Mouse (Mus musculus): ENCODE data around the gene Coa5.
A peak's percentile ranks its signal among the peaks of the same experiment; 100 is the strongest.

Gene Coa5

DNA sequence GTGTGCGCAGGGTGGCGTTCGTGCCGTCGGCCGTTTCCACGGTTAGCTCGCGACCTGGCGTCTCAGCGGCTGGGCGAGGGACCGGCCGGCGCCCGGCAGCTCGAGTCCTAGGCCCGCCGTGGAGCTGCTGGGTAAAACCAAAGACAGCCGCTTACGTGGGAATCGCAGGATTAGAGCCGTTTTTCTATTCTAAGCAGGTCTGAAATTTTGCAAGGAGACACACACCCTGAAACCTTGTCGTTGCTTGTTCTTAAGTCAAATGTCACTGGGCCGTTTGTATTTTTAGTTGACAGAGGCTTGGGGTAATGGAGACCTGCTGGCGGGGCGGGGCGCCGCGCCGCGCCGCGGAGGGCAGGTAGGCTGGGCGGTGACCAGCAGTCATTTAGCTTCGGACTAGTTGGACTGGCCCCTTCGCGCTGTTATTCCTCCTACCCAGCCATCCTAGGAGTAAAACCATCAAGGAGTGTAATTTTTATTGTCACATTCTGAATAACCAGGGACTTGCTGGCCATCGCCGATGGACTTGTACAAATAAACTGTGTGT is 466 bp upstream of the Coa5 start:
- DNase-seq (ENCODE audit: low spot score) = peak; percentile 17

DNA sequence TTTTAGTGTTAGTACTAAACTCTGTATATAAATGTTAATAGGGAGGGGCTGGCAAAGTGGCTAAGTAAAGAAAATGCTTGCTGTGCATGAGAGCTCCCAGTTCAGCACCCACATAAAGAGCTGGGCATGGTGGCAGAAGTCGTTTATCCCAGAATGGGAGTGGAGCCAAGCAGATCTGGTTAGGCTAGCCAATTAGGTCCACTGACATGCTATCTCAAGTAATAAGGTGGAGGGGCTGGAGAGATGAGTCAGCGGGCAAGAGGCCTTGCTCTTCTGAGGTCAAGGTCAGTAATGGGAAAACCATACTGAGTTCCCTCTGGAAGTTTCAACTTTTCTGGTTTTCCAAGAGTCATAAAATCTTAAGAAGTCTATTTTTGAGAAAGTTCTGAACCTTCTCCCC is 992 bp downstream of the Coa5 start:
- DNase-seq (ENCODE audit: low spot score) = no peak

DNA sequence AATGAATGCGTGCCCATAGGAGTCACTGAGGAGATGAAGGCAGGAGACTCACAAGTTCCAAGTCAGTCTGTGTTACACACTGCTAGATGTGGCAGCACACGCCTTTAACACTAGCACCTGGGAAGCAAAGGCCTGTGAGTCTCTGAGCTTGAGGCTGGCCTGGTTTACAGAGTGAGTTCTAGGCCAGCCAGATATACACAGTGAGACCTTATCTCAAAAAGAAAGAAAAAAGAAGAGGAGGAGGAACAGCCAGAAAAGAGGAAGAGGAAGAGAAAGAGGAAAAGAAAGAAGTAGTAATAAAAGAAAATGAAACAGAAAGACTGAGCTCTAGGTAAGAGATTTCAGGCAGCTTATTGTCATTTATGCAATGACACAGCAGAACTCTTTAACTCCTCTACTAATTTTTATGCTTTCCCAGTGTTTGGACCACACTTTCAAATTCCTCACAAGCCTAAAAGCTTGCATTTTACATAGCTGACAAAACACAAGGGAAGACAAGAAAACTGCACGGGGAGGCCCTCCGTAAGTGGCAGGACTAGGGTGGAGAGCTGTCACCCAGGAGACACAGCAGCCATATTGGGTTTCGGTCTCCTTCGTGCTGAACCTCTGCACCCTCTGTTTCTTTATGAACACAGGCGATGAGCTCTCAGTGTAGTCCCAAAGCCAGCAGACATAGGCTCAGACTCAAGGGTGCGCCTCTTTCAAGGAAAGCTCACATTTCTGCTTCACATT is 2.6 kb downstream of the Coa5 start:
- DNase-seq (ENCODE audit: low spot score) = no peak

DNA sequence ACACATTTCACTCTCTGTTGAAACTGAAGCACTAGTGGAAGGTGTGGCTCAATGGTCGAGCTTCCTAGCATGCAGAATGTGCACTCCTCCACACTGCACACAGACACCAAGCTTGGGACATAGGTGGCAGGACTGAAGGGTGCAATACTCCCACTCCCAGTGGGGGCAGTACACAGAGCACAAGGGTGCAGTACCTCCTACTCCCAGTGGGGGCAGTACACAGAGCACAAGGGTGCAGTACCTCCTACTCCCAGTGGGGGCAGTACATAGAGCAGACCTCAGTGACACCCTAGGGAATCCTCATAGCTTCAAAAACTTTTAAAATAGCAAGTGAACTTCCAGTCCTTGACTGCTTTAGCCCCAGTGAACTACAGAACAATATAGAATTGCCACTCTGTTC is 10.5 kb downstream of the Coa5 start:
- DNase-seq (ENCODE audit: low spot score) = peak; percentile 15

DNA sequence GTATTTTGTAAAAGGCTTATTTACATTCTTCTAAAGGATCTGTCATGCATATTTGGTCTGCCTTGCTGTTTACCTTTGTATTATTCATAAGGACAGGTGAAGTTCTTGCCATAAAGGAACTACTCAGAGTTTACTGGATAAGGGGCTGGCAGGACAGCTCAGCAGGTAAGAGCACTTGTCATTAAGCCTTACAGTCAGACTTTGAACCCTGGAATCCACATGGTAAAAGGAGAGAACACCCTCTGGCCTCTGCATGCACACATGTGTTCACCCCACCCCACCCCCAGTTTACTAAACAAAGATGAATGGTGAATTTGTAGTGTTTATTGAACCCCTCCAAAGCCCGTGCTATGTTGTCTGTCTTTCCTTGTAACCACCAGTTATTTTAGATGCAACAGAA is 14.5 kb downstream of the Coa5 start:
- no peak for DNase-seq (ENCODE audit: low spot score)

DNA sequence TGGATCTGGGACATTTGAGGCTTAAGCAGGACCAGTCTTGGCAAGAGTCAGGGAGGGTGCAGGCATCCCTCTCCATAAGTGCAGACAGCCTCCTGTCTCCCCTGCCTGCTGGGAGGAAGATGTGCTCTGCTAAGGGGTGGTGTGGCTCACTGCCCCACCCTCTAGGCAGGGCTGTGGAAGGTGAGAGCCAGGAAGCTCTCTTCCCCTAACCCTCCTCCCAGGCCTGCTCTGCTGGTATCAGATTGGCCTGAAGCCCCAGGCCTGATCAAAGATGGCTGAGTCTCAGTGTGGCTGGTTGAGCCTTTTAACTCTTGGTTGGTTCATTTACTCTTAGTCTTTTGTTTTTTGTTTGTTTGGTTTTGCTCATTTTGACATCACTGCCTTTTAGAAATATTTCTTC is 20.3 kb downstream of the Coa5 start:
- no peak for DNase-seq (ENCODE audit: low spot score)

DNA sequence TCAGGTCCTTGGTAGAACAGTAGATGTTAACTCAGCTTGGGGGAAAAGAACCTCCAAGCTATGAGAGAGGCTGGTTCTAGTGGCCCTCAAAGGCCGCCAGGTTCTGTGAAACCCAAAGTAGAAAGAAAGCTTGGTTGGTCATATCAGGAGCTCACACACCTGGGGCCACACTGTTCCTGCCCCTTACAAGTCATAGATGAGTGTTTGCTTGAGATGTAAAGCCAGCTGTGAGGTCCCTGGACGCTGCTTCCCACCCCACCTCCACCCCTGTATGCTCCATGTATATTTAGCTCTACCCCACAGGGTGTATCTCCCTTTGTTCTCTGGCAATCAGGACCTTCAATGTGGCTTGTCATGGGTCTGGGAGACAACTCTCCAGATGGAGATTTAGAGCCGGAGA is 21.2 kb downstream of the Coa5 start:
- DNase-seq (ENCODE audit: low spot score) = no peak

DNA sequence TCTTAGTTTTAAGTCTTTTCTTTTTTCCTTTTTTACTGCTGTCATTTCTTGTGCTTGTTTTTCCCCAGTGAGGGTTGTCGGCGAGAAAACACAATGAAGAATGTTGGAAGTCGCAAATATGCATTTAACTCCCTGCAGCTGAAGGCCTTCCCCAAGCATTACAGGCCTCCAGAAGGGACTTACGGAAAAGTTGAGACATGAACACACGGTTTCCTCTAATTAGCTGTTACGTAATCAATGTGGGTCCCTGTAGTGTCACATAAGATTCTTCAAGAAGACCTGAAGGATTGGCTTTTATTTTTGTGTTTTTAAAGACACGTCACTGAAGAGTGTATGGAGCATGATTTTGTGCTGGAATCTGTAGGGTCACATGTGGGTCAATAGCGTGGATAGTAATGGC is 21.8 kb downstream of the Coa5 start:
- DNase-seq (ENCODE audit: low spot score) = no peak

DNA sequence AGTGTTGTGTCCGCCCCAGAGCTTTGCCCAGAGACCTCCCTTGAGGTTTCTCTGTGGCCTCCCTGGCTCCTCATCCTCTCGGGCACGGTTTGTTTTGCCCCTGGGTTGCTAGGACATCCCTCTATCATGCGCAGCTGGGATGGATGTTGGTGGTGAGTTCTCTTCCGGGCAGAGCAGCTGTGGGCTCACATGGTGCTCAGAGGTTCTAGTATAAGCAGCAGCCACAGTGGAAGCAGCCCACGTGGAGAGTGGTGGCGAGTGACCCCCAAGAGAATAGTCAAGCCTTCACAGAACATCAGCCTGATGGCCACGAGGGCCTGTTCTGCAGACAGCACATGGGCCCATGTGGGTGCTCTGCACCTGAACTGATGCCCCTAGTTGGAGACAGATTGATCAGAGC is 22.7 kb downstream of the Coa5 start:
- no peak for DNase-seq (ENCODE audit: low spot score)

DNA sequence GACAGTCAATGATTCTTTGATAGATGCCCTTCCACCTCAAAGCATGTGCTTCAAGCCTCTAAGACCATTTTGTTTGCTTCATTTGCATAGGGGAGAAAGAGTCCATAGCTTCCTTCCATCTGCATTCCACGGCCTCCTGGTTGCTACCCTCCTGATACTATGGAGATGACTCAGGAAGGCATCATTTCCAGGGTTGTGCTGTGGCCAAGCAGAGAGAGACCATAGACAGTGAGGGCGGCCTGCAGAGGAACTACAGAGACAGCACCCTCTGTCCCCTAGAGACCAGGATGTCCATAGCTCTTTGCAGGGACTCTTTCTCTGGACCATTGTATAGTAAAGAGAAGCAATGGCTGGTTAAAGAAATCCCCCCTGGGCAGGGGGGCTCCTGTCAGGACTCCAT is 24.8 kb downstream of the Coa5 start:
- DNase-seq (ENCODE audit: low spot score) = no peak

DNA sequence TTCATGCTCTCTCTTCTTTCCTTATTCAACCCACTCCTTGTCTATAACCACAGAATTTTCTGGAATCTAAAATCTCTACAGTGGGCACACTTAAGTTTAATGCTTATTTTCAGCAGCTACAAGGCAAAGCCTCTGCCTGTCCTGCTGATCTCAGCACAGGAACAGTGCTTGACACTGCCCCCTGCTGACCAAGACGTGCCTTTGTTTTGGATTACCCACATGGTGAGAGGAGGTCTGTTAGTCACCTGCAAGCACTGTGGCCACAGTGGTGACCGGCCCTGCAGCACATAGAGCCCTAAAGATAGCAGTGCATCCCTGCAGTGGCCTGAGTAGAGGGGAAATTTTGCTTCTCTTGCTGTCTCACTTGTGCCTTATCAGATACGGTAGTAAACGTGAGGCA is 28.2 kb downstream of the Coa5 start:
- DNase-seq (ENCODE audit: low spot score) = peak; percentile 79

DNA sequence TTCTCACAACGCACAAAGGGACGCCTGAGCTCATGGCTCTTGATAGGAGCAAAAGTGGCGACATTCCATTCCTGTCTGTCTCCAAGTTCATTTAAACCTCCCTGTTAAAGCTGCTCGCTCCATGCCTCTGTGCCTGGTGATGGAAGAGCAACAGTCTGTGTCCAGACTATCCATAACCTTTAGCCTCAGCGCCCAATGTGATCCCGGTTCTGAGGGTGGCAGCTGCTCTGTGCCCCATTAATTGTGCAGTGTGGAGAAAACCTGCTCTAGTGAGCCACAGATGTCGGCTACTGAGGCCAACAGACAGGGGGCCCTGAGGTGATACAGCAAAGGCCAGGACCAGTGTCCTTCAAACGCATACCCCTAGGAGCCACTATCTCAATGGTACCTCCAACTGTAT is 30.2 kb downstream of the Coa5 start:
- peak; percentile 9 for DNase-seq (ENCODE audit: low spot score)

DNA sequence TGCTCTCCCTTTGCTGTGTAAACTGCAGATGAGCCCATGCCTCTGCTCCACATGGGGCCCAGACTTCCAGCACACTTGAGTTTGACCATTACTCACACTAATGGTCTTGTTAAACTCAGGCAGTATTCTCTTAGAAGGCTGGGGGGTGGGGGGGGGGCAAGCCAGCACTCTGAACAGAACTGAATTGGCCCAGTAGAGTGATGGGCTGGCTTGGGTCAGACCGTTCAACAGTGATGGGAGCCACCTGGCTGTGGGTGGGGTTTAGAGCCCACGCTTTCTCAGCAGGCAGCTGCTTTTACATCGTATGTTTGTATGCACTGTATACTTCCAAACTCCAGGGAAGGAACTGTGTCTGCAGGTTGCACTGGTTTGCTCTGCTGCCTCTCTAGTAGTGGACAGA is 30.9 kb downstream of the Coa5 start:
- peak; percentile 20 for DNase-seq (ENCODE audit: low spot score)

DNA sequence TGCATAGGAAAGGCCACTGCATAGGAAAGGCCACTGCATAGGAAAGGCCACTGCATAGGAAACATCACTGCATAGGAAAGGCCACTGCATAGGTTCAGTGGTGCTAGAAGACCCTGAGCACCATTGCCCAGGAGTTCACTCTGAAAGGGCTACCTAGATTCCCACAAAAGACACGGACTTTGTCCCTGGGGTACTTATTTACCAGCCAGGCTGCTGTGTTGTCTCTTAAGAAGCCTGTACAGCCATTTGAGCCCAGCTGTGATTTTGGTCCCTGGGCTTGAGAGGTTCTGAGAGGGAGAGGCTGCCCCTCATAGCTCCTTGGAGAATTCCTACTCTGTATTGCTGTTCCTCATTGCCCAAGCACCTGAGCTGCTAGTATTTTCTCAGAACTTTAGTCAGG is 33.4 kb downstream of the Coa5 start:
- DNase-seq (ENCODE audit: low spot score) = no peak

DNA sequence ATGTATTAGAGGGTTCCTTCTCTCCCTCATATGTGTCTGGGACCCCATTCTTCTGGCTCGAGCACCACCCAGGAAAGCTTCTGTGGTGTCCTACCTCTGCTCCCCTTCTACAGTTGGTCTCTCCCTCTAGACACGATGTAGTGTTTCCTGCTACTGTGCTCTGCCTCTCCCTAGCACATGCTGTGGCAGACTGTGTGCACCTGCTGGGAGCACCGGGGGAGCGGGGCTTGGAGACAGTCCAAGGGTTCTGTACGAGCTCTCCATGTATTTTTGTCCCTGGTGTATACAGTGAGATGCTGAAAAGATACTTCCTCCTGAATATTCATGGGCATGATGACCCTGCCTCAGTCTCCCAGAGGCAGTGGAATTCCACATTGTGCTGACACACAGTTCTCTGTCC is 36.7 kb downstream of the Coa5 start:
- no peak for DNase-seq (ENCODE audit: low spot score)

DNA sequence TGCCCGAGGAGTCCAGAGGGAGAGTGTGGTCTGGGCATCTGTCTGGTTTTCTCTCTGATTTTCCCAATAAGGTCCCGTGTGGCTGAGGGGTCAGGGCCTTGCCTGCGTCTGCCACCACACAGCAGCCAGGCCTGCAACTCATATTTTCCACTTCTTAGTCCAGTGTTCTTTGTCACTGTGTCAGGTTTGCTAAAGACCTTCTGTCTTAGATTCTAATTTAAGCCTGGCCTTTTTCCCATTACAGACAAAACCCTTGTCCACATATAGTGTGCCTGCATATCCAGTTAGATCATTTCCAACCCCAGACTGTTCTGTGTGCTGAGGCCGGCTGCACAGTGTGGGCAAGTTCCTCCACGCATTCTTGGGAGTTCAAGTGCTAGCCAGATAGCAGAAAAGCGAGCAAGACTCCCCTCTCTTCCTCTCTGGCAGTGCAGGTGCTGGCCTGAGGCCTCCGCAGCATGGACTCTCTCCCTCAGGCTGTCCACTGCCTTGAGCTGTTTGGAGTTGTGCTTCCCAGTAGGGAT is 43.4 kb downstream of the Coa5 start:
- DNase-seq (ENCODE audit: low spot score) = no peak

DNA sequence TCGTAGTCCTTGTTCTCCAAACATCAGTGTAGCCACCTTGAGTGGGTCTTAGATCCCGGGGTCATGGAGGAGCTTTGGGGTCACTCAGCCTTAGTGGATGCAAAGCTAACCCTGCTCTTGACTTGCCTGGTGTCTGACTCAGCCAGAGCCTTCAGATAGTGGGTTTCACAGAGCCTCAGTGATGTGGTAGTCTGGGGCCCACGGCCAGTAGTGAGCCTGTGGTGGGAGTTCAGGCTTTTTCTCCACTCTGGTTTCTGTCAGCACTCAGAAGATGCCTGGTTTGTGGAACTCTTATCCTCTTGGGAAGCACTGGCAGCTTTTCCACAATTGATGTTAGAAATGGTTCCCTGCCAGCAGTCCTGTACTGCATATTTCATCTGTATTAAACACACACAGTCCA is 45.6 kb downstream of the Coa5 start:
- DNase-seq (ENCODE audit: low spot score) = no peak

DNA sequence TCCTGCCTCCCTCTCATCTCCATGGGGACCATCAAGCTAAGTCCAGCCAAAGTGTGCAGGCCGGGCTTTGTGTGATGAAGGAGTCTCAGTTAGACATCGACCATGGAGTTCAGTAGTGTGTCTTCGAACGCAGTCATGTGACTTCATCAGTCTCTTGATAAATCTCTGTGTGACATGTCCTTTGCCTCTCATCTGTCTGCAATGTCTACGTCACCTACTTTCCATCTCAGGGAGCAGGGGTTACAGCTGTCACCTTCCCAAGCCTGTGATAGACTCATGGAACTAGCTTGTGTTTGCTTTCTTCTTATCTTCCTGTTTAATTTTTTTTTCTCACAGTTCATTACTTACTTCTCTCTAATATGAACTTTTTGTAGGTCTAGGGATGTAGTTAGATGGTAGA is 49.0 kb downstream of the Coa5 start:
- no peak for DNase-seq (ENCODE audit: low spot score)

DNA sequence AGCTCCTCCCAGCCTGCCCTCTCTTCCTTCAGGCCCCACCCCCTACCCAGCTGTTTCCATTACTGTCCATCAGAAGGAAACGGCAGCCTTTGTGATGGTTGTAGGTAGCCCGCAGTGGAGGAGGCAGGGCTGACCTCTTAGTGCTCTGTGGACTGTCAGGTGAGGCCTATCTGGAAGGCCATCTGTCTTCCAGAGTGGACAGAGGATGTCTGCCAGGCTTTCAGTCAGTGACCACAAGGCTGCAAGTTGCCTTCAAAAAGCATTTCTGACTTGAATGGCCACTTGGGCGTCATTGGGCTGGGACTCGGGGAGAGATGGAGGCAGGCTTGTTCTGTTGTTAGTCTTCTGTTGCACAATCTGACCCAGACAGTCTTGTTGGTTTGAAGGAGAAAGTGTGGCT is 50.4 kb downstream of the Coa5 start:
- DNase-seq (ENCODE audit: low spot score) = peak; percentile 16

DNA sequence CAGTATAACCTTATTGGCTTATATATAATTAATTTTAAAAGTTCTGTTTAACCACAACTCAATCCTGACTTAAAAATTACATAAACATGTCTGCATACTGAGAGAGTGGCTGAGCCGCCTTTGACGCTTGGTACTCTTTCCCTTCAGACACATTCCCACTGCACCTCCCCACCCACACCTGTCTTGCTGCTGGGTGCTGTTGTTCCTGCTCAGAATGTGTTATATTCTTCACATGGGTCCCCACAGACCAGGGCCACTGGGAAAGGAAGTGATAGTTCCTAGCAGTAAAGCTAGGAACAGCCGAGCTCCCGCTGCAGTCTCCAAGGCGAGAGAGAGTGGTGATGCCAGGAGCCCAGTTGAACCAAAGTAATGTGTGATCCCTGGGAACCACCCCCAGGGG is 51.8 kb downstream of the Coa5 start:
- no peak for DNase-seq (ENCODE audit: low spot score)

DNA sequence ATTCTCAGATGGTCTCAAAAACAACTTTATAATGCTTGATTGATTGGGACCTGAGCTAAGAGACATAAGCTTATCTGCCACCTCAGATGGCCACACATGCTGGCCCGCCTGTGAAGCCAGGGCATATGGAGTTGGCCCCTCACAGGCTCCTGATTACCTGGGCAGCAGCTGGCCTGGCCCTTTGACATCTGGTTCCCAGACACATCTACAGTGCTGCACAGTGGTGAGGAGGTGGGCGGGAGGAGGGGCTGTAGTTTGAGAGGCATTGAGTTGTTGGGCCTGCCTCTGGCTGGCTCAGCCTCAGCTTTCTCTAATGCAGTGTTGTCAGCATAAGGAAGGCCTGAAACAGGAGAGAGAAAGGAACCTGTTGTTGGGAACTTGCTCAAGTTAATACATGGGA is 53.2 kb downstream of the Coa5 start:
- DNase-seq (ENCODE audit: low spot score) = peak; percentile 32

DNA sequence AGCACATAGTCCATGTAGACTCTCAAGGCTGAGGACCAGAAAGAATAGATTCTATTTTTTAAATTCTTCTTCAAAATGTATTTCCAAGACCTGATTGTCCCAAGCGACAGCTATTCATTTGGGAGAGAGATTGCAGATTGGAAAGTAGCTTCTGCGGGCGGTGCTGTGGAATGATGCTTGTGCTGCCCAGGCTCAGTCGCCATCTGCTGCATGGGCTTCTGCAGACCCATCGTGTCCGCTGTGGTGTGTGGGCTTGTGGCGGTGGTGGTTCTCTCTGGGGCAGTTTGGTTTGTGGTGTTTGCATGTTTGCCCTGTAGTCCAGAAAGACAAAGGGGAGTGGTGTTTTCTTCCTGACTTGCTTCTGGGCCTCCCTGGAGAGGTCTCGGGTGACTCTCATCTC is 53.7 kb downstream of the Coa5 start:
- DNase-seq (ENCODE audit: low spot score) = no peak

DNA sequence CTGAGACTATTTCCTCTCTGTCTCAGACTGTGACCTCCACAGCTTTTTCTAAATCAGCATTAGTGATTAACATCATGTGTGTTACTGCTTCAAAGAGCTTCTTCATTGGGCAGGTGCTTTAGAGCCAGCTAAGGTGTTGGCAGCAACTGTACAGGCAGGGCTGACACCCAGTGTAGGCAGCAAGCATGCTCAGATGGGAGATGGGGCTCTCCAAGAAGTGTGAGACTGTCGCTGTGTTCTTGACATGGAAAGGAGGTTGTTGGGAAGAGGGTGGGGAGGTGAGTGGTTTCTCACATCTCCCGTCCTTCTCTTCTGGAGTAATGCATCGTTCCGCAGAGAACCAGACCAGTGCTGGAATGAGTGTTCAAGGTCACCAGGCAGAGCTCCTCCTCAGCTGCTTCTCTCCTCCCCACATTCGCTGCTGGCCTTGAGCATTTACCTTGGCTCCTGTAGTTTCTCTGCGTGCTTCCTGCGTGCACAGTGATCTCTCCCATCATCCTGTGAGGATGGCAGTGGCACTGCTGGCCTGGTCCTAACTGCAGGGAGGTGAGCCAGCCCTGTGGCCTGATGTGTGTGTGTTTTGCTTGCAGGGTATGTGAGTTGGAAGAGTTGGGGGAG is 61.0 kb downstream of the Coa5 start:
- no peak for DNase-seq (ENCODE audit: low spot score)

DNA sequence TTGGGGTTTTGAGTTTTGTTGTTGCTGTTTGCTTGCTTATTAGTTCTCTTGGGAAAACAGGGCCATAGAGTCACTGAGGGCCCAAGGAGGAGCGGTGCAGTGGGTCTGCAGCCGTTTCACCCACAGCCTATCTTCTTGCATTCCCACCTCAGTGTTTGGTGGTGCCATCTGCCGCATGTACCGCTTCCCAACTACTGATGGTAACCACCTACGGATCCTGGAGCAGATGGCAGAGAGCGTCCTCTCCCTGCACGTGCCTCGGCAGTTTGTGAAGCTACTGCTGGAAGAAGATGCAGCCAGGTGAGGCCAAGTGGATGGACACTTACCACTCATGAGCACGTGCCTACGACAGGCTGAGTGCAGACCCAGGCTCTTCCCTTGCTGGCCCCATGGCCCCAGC is 61.8 kb downstream of the Coa5 start:
- no peak for DNase-seq (ENCODE audit: low spot score)
